Mouse (Mus musculus): Measurements from ENCODE around the gene Pole.

DNA sequence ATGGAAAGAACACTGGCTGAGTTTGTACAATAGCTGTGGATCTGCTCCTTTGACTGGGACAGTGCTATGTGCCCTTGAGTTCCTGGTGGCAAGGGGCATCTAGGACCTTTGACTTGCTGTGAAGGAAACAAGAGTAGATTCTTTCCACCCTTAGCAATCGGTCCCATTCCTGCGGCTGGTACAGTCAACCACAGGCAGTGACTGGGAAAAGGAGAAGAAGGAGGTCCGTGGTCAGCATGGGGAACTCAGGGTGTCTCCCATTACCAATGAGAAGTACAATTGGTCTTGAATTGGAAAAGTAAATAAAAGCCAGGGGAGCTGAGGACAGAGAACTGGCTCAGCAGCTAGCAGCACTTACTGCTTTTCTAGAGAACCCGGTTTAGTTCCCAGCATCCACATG is 59.4 kb downstream of the Pole start:
- TF ChIP-seq CTCF (IDR thresholded peaks at IDR 0.05; ENCODE audit: extremely low read depth, insufficient read length, insufficient replicate concordance, low read depth, low read length): no peak
- TF ChIP-seq POLR2A (IDR thresholded peaks at IDR 0.05; ENCODE audit: low read depth, low read length): no peak
